Mouse (Mus musculus) liver, adult 2 months (tissue): ENCODE results near the gene Gm6351. TPM values are rescaled to one million over a fixed set of nuclear protein-coding genes. Genes with fewer than 3 reads are reported as not detected.
"Not testable (repeated sequence)": the region's sequence is repeated elsewhere in the genome, so short reads cannot be mapped to it uniquely, and the experiment has no call there.

ENCODE experiments used
- DNase-seq: peaks from one replicate; pipeline ENCODE4 v3.0.0-alpha.2; 2011; ENCODE audit warnings: low read depth, low spot score; ENCODE audit errors: extremely low read depth
- H3K27ac ChIP-seq: fragments of 200-500 bp; replicated peaks from 2 replicates; pipeline ENCODE4 v1.5.1; 2012; ENCODE audit warnings: low read depth, mild to moderate bottlenecking, control low read depth, inconsistent platforms, low read length; ENCODE audit not compliant: insufficient read depth
- H3K27me3 ChIP-seq: fragments of 200-500 bp; 2 replicates; pipeline ENCODE4 v1.6.1; 2012; ENCODE audit warnings: mild to moderate bottlenecking, moderate library complexity, low read length, inconsistent platforms; ENCODE audit not compliant: control insufficient read depth, insufficient read depth
- H3K36me3 ChIP-seq: fragments of 200-500 bp; 2 replicates; pipeline ENCODE4 v1.6.1; 2012; ENCODE audit warnings: low read length, inconsistent platforms; ENCODE audit not compliant: control insufficient read depth, insufficient read depth
- H3K4me1 ChIP-seq: fragments of 200-500 bp; 2 replicates; pipeline ENCODE4 v1.6.1; 2011; ENCODE audit warnings: low read length; ENCODE audit not compliant: control insufficient read depth, insufficient read depth
- H3K4me3 ChIP-seq: fragments of 200-500 bp; 2 replicates; pipeline ENCODE4 v1.5.1; 2011; ENCODE audit warnings: low read depth, mild to moderate bottlenecking, control low read depth, low read length, moderate library complexity; ENCODE audit not compliant: insufficient read depth
- H3K79me2 ChIP-seq: fragments of 200-500 bp; 2 replicates; pipeline ENCODE4 v1.6.1; 2012; ENCODE audit warnings: inconsistent platforms, mild to moderate bottlenecking, low read length, moderate library complexity; ENCODE audit not compliant: control insufficient read depth, insufficient read depth
- H3K9ac ChIP-seq: fragments of 200-500 bp; 2 replicates; pipeline ENCODE4 v1.6.1; 2012; ENCODE audit warnings: low read depth, mild to moderate bottlenecking, control low read depth, inconsistent platforms, low read length
- WGBS: fragments of 180-500 bp; shearing (Covaris S2); methylation state at CpG from one replicate; pipeline ENCODE4 v1.1.7; 2018; 5-methylcytosine and 5-hydroxymethylcytosine counted together
- polyA plus RNA-seq: library from polyadenylated mRNA; depleted of rRNA; stranded (reverse); fragments of >200 nt; gene quantifications from 2 replicates; pipeline ENCODE4 v1.2.3, GENCODE M21; 2012; rRNA removed
- total RNA-seq: library from RNA; depleted of rRNA; stranded (reverse); fragments of >200 nt; gene quantifications from 2 replicates; pipeline ENCODE4 v1.2.3, GENCODE M21; 2014; rRNA removed

Gm6351 gene
- not detected in 2 replicates for total RNA-seq
- polyA plus RNA-seq: not detected in 2 replicates

GRCm38 (mm10) chr5:94076085-94076484 lies at the start of gene Gm6351:
TSS of gene Gm6351 (plus strand) at chr5:94076385.
- no CpG with 5 or more reads among the region's 3 CpGs for WGBS
- H3K4me3 ChIP-seq, H3K4me1 ChIP-seq, H3K27me3 ChIP-seq, DNase-seq, H3K9ac ChIP-seq, H3K36me3 ChIP-seq, H3K27ac ChIP-seq, H3K79me2 ChIP-seq: not testable (repeated sequence)

- no CpG with 5 or more reads among the region's 1 CpGs for WGBS
- not testable (repeated sequence) for DNase-seq, H3K79me2 ChIP-seq, H3K4me1 ChIP-seq, H3K36me3 ChIP-seq, H3K9ac ChIP-seq, H3K4me3 ChIP-seq, H3K27ac ChIP-seq, H3K27me3 ChIP-seq
Measured at GRCm38 (mm10) chr5:94070445-94070844, 5.7 kb upstream of the Gm6351 start, which contains the start of gene BC061212. TSS of gene BC061212 (minus strand) at chr5:94070545.

Other genes with a start within 250 kb of the Gm6351 start
- not detected in 2 replicates for gene Gm7792, start 232.6 kb upstream of the Gm6351 start, total RNA-seq
- not detected in 2 replicates for gene Gm7792, start 232.6 kb upstream of the Gm6351 start, polyA plus RNA-seq
- not detected in 2 replicates for gene Gm16429, start 147.3 kb upstream of the Gm6351 start, total RNA-seq
- not detected in 2 replicates for gene Gm16429, start 147.3 kb upstream of the Gm6351 start, polyA plus RNA-seq
- gene BC061212, start 5.8 kb upstream of the Gm6351 start, total RNA-seq: not detected in 2 replicates
- gene BC061212, start 5.8 kb upstream of the Gm6351 start, polyA plus RNA-seq: not detected in 2 replicates
- gene Gm3106, start 141.6 kb downstream of the Gm6351 start, total RNA-seq: not detected in 2 replicates
- gene Gm3106, start 141.6 kb downstream of the Gm6351 start, polyA plus RNA-seq: not detected in 2 replicates
- not detected in 2 replicates for gene A430089I19Rik, start 230.4 kb downstream of the Gm6351 start, total RNA-seq
- not detected in 2 replicates for gene A430089I19Rik, start 230.4 kb downstream of the Gm6351 start, polyA plus RNA-seq
- not detected in 2 replicates for gene Gm6502, start 238.1 kb downstream of the Gm6351 start, total RNA-seq
- gene Gm6502, start 238.1 kb downstream of the Gm6351 start, polyA plus RNA-seq: not detected in 2 replicates